Mouse (Mus musculus): ENCODE data around the gene Mapkbp1. TPM values are rescaled to one million over a fixed set of nuclear protein-coding genes. Genes with fewer than 3 reads are reported as not detected.

The Mapkbp1 gene
- polyA plus RNA-seq, 1 experiment from 2014 or later, result 9.3 TPM

GRCm38 (mm10) chr2:120055923-120056322, 83.4 kb downstream of the Mapkbp1 start:
- no peaks in the 10 kb centered on the region for H3K36me3 ChIP-seq (ENCODE audit: control insufficient read depth, insufficient read depth, low read length)
- WGBS, result 84% methylated on average over 10 of the region's 10 CpGs
- H3K27me3 ChIP-seq (ENCODE audit: control insufficient read depth, insufficient read depth, low read depth, low read length), result no peaks in the 10 kb centered on the region
- H3K4me1 ChIP-seq (ENCODE audit: control insufficient read depth, insufficient read depth, low read length), result no peaks in the 10 kb centered on the region
- no peaks in the 10 kb centered on the region for H3K9me3 ChIP-seq (replicated peaks; ENCODE audit: control insufficient read depth, low read length, poor library complexity, severe bottlenecking)
- H3K9ac ChIP-seq (ENCODE audit: low read depth, low read length), result no peak overlapping the region
- H3K27ac ChIP-seq (ENCODE audit: low read length), result no peak overlapping the region
- no peak for ATAC-seq
- no peak overlapping the region for H3K4me3 ChIP-seq (ENCODE audit: low read depth, low read length)
- H3K4me2 ChIP-seq (ENCODE audit: low read length), result no peak overlapping the region

GRCm38 (mm10) chr2:120058818-120059217, 86.3 kb downstream of the Mapkbp1 start:
- H3K36me3 ChIP-seq (ENCODE audit: control insufficient read depth, insufficient read depth, low read length), result no peaks in the 10 kb centered on the region
- H3K4me2 ChIP-seq (ENCODE audit: low read length), result no peak overlapping the region
- H3K4me1 ChIP-seq (ENCODE audit: control insufficient read depth, insufficient read depth, low read length), result no peaks in the 10 kb centered on the region
- H3K4me3 ChIP-seq (ENCODE audit: low read depth, low read length), result no peak overlapping the region
- no peak overlapping the region for H3K9ac ChIP-seq (ENCODE audit: low read depth, low read length)
- no peak overlapping the region for H3K27ac ChIP-seq (ENCODE audit: low read length)
- no peaks in the 10 kb centered on the region for H3K9me3 ChIP-seq (replicated peaks; ENCODE audit: control insufficient read depth, low read length, poor library complexity, severe bottlenecking)
- WGBS, result 90% methylated on average over 4 of the region's 4 CpGs
- ATAC-seq, result no peak
- no peaks in the 10 kb centered on the region for H3K27me3 ChIP-seq (ENCODE audit: control insufficient read depth, insufficient read depth, low read depth, low read length)

GRCm38 (mm10) chr2:120059466-120059865, 87.0 kb downstream of the Mapkbp1 start:
- no peaks in the 10 kb centered on the region for H3K4me1 ChIP-seq (ENCODE audit: control insufficient read depth, insufficient read depth, low read length)
- no peak overlapping the region for H3K4me2 ChIP-seq (ENCODE audit: low read length)
- WGBS, result 85% methylated on average over 3 of the region's 3 CpGs
- no peak overlapping the region for H3K9ac ChIP-seq (ENCODE audit: low read depth, low read length)
- ATAC-seq, result no peak
- H3K27ac ChIP-seq (ENCODE audit: low read length), result no peak overlapping the region
- no peak overlapping the region for H3K4me3 ChIP-seq (ENCODE audit: low read depth, low read length)
- H3K36me3 ChIP-seq (ENCODE audit: control insufficient read depth, insufficient read depth, low read length), result no peaks in the 10 kb centered on the region
- H3K9me3 ChIP-seq (replicated peaks; ENCODE audit: control insufficient read depth, low read length, poor library complexity, severe bottlenecking), result no peaks in the 10 kb centered on the region
- H3K27me3 ChIP-seq (ENCODE audit: control insufficient read depth, insufficient read depth, low read depth, low read length), result no peaks in the 10 kb centered on the region

- Histone ChIP-seq H3K4me1 (ENCODE audit: control insufficient read depth, insufficient read depth, low read length) (no peaks in the 10 kb centered on the region), H3K36me3 (ENCODE audit: control insufficient read depth, insufficient read depth, low read length) (no peaks in the 10 kb centered on the region), H3K27ac (ENCODE audit: low read length) (no peak overlapping the region), H3K4me2 (ENCODE audit: low read length) (no peak overlapping the region), H3K4me3 (ENCODE audit: low read depth, low read length) (no peak overlapping the region), H3K9ac (ENCODE audit: low read depth, low read length) (no peak overlapping the region), H3K27me3 (ENCODE audit: control insufficient read depth, insufficient read depth, low read depth, low read length) (no peaks in the 10 kb centered on the region), H3K9me3 (replicated peaks; ENCODE audit: control insufficient read depth, low read length, poor library complexity, severe bottlenecking) (no peaks in the 10 kb centered on the region)
- 70% methylated on average over 6 of the region's 6 CpGs for WGBS
- no peak for ATAC-seq
Measured at GRCm38 (mm10) chr2:120060190-120060589, 87.7 kb downstream of the Mapkbp1 start.

- 80% methylated on average over 9 of the region's 9 CpGs for WGBS
- H3K27me3 ChIP-seq (ENCODE audit: control insufficient read depth, insufficient read depth, low read depth, low read length), result no peaks in the 10 kb centered on the region
- H3K9ac ChIP-seq (ENCODE audit: low read depth, low read length), result no peak overlapping the region
- ATAC-seq, result no peak
- no peaks in the 10 kb centered on the region for H3K4me1 ChIP-seq (ENCODE audit: control insufficient read depth, insufficient read depth, low read length)
- no peaks in the 10 kb centered on the region for H3K36me3 ChIP-seq (ENCODE audit: control insufficient read depth, insufficient read depth, low read length)
- H3K4me2 ChIP-seq (ENCODE audit: low read length), result no peak overlapping the region
- H3K27ac ChIP-seq (ENCODE audit: low read length), result no peak overlapping the region
- no peaks in the 10 kb centered on the region for H3K9me3 ChIP-seq (replicated peaks; ENCODE audit: control insufficient read depth, low read length, poor library complexity, severe bottlenecking)
- H3K4me3 ChIP-seq (ENCODE audit: low read depth, low read length), result no peak overlapping the region
Measured at GRCm38 (mm10) chr2:120060651-120061050, 88.2 kb downstream of the Mapkbp1 start.

- no peaks in the 10 kb centered on the region for H3K4me1 ChIP-seq (ENCODE audit: control insufficient read depth, insufficient read depth, low read length)
Measured at GRCm38 (mm10) chr2:120062248-120062647, 89.7 kb downstream of the Mapkbp1 start.

GRCm38 (mm10) chr2:120064639-120065038, 92.1 kb downstream of the Mapkbp1 start:
- Histone ChIP-seq H3K36me3 (ENCODE audit: control insufficient read depth, insufficient read depth, low read length) (no peaks in the 10 kb centered on the region), H3K27me3 (ENCODE audit: control insufficient read depth, insufficient read depth, low read depth, low read length) (no peaks in the 10 kb centered on the region), H3K9ac (ENCODE audit: low read depth, low read length) (no peak overlapping the region), H3K27ac (ENCODE audit: low read length) (no peak overlapping the region), H3K4me2 (ENCODE audit: low read length) (no peak overlapping the region), H3K4me3 (ENCODE audit: low read depth, low read length) (no peak overlapping the region), H3K9me3 (replicated peaks; ENCODE audit: control insufficient read depth, low read length, poor library complexity, severe bottlenecking) (no peaks in the 10 kb centered on the region), H3K4me1 (ENCODE audit: control insufficient read depth, insufficient read depth, low read length) (0 out of 2 replicates have a peak, but pooled peaks cover 2% of the 10 kb centered on the region)
- 89% methylated on average over 6 of the region's 6 CpGs for WGBS
- no peak for ATAC-seq

More at GRCm38 (mm10) chr2:120062248-120062647, 89.7 kb downstream of the Mapkbp1 start:
- H3K9ac ChIP-seq (ENCODE audit: low read depth, low read length), result no peak overlapping the region
- no peaks in the 10 kb centered on the region for H3K27me3 ChIP-seq (ENCODE audit: control insufficient read depth, insufficient read depth, low read depth, low read length)
- H3K27ac ChIP-seq (ENCODE audit: low read length), result no peak overlapping the region
- ATAC-seq, result no peak
- H3K36me3 ChIP-seq (ENCODE audit: control insufficient read depth, insufficient read depth, low read length), result no peaks in the 10 kb centered on the region
- no peak overlapping the region for H3K4me2 ChIP-seq (ENCODE audit: low read length)
- H3K4me3 ChIP-seq (ENCODE audit: low read depth, low read length), result no peak overlapping the region
- H3K9me3 ChIP-seq (replicated peaks; ENCODE audit: control insufficient read depth, low read length, poor library complexity, severe bottlenecking), result no peaks in the 10 kb centered on the region
- 76% methylated on average over 8 of the region's 8 CpGs for WGBS

GRCm38 (mm10) chr2:120065243-120065642, 92.7 kb downstream of the Mapkbp1 start:
- Histone ChIP-seq H3K9me3 (replicated peaks; ENCODE audit: control insufficient read depth, low read length, poor library complexity, severe bottlenecking) (no peaks in the 10 kb centered on the region), H3K4me2 (ENCODE audit: low read length) (no peak overlapping the region), H3K4me1 (ENCODE audit: control insufficient read depth, insufficient read depth, low read length) (0 out of 2 replicates have a peak, but pooled peaks cover 2% of the 10 kb centered on the region), H3K9ac (ENCODE audit: low read depth, low read length) (no peak overlapping the region), H3K27ac (ENCODE audit: low read length) (no peak overlapping the region), H3K36me3 (ENCODE audit: control insufficient read depth, insufficient read depth, low read length) (no peaks in the 10 kb centered on the region), H3K27me3 (ENCODE audit: control insufficient read depth, insufficient read depth, low read depth, low read length) (no peaks in the 10 kb centered on the region), H3K4me3 (ENCODE audit: low read depth, low read length) (no peak overlapping the region)
- WGBS, result 92% methylated on average over 10 of the region's 10 CpGs
- ATAC-seq, result no peak

GRCm38 (mm10) chr2:120066224-120066623, 93.7 kb downstream of the Mapkbp1 start:
- 75% methylated on average over 3 of the region's 3 CpGs for WGBS
- no peaks in the 10 kb centered on the region for H3K27me3 ChIP-seq (ENCODE audit: control insufficient read depth, insufficient read depth, low read depth, low read length)
- no peak for ATAC-seq
- H3K4me2 ChIP-seq (ENCODE audit: low read length), result no peak overlapping the region
- H3K9me3 ChIP-seq (replicated peaks; ENCODE audit: control insufficient read depth, low read length, poor library complexity, severe bottlenecking), result no peaks in the 10 kb centered on the region
- no peak overlapping the region for H3K9ac ChIP-seq (ENCODE audit: low read depth, low read length)
- no peak overlapping the region for H3K4me3 ChIP-seq (ENCODE audit: low read depth, low read length)
- H3K27ac ChIP-seq (ENCODE audit: low read length), result no peak overlapping the region
- 0 out of 2 replicates have a peak, but pooled peaks cover 2% of the 10 kb centered on the region for H3K4me1 ChIP-seq (ENCODE audit: control insufficient read depth, insufficient read depth, low read length)
- no peaks in the 10 kb centered on the region for H3K36me3 ChIP-seq (ENCODE audit: control insufficient read depth, insufficient read depth, low read length)
